Mouse (Mus musculus) kidney, embryonic 14.5 days (tissue): ENCODE measurements at regions not wholly inside any gene's neighbourhood (a gene's known extent, or its start where the extent isn't known, plus 50 kb on each side); places are given as distances from the start of the nearest gene placed in this dataset.

Experiments
- ATAC-seq: fragments of 200-750 bp; cut with Nextera tagmentation; 2 replicates; pipeline ENCODE4 v1.8.0; 2017; ENCODE audit warnings: moderate number of reproducible peaks, mild to moderate bottlenecking, moderate TSS enrichment, moderate library complexity; ENCODE audit not compliant: low FRiP score, low TSS enrichment
- H3K27ac ChIP-seq: fragments of 300-500 bp; sonication (generic); 2 replicates; pipeline ENCODE4 v1.5.1; 2014; ENCODE audit warnings: low read depth, mild to moderate bottlenecking, low read length, moderate library complexity, mixed read lengths
- H3K27me3 ChIP-seq: fragments of 300-500 bp; sonication (generic); 2 replicates; pipeline ENCODE4 v1.6.1; 2014; ENCODE audit warnings: mild to moderate bottlenecking, low read length; ENCODE audit not compliant: control insufficient read depth, insufficient read depth
- H3K36me3 ChIP-seq: fragments of 300-500 bp; sonication (generic); 2 replicates; pipeline ENCODE4 v1.6.1; 2014; ENCODE audit warnings: low read length, mixed read lengths; ENCODE audit not compliant: control insufficient read depth, insufficient read depth
- H3K4me1 ChIP-seq: fragments of 300-500 bp; sonication (generic); 2 replicates; pipeline ENCODE4 v1.6.1; 2014; ENCODE audit warnings: low read length, mixed read lengths; ENCODE audit not compliant: control insufficient read depth, insufficient read depth
- H3K4me2 ChIP-seq: fragments of 300-500 bp; sonication (generic); replicated peaks from 2 replicates; pipeline ENCODE4 v1.6.1; 2014; ENCODE audit warnings: low read depth, mild to moderate bottlenecking, low read length
- H3K4me3 ChIP-seq: fragments of 300-500 bp; sonication (generic); 2 replicates; pipeline ENCODE4 v1.5.1; 2014; ENCODE audit warnings: mild to moderate bottlenecking, low read length
- H3K9ac ChIP-seq: fragments of 300-500 bp; sonication (generic); 2 replicates; pipeline ENCODE4 v1.6.1; 2014; ENCODE audit warnings: low read depth, mild to moderate bottlenecking, low read length, moderate library complexity
- H3K9me3 ChIP-seq: fragments of 300-500 bp; sonication (generic); 2 replicates; pipeline ENCODE4 v1.6.1; 2016; ENCODE audit warnings: low read length; ENCODE audit not compliant: control insufficient read depth
- WGBS: fragments of 180-500 bp; shearing (Covaris S2); extraction: QIAGEN DNeasy Blood & Tissue Kit; methylation state at CpG from one replicate; pipeline ENCODE4 v1.1.7; 2014; 5-methylcytosine and 5-hydroxymethylcytosine counted together

DNA sequence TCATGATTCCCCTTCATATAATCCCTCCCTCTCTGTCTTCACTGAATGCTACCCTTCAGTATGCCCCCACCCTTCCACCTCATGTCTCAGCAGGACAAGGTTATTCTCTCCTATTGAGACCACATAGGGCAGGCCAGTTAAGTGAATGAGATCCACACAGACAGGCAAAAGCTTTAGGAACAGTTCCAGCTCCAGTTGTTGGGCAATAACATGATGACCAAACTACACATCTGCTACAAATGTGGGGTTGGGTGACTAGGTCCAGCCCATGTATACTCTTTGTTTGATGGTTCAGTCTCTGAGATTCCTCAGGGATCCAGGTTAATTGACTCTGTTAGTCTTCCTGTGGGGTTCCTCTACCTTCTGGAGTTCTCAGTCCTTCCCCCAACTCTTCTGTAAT, 269.5 kb upstream of the Col3a1 start:
- H3K4me2 ChIP-seq = no peak overlapping the region
- no peak overlapping the region for H3K4me3 ChIP-seq
- ATAC-seq = no peak
- no peak overlapping the region for H3K27ac ChIP-seq
- no peaks in the 10 kb centered on the region for H3K9me3 ChIP-seq
- H3K9ac ChIP-seq = no peak overlapping the region
- no peaks in the 10 kb centered on the region for H3K27me3 ChIP-seq
- no peaks in the 10 kb centered on the region for H3K4me1 ChIP-seq
- no peaks in the 10 kb centered on the region for H3K36me3 ChIP-seq

DNA sequence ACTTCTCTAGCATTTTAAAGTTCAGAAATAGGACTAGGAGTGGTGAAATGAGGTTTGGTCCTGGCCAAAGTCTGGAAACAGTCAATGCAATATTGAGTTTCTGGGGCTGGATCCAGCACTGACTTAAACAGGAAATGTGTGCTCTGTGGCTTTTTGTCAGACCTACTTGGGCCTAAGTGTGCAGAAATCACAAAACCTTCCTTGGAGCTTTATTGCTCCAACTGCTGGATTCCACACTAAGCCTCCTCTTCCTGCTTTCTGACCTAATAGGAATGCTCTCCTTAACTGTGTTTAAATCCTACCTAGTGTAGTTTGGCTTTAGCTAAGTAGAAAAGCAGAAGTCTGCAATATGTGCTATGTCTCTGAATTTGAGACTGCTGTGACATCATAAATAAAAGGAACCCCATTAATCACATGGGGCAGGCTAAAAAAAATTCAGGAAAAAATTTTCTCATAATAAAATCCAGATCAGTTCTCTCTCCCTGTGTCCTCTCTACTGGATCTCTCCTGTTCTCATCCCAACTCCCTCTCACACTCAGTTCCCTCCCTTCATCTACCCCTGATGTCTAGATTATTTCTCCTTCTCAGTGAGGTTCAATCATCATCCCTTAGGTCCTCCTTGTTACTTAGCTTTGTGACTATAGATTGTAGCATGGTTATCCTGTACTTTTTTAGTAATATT, 268.0 kb upstream of the Col3a1 start:
- no peaks in the 10 kb centered on the region for H3K4me1 ChIP-seq
- H3K4me2 ChIP-seq = no peak overlapping the region
- H3K27ac ChIP-seq = no peak overlapping the region; the same call in 1 of the 2 replicates
- no peaks in the 10 kb centered on the region for H3K9me3 ChIP-seq
- H3K27me3 ChIP-seq = no peaks in the 10 kb centered on the region
- no peak overlapping the region for H3K9ac ChIP-seq
- ATAC-seq = no peak
- no peaks in the 10 kb centered on the region for H3K36me3 ChIP-seq
- H3K4me3 ChIP-seq = no peak overlapping the region

- no peak overlapping the region for H3K27ac ChIP-seq
- WGBS = 76% methylated on average over 10 of the region's 10 CpGs
Observed at GRCm38 (mm10) chr1:45090841-45091535, 220.3 kb upstream of the Col3a1 start.

GRCm38 (mm10) chr1:45100966-45101365, 210.4 kb upstream of the Col3a1 start:
- H3K27me3 ChIP-seq = no peaks in the 10 kb centered on the region
- no peaks in the 10 kb centered on the region for H3K9me3 ChIP-seq
- H3K4me3 ChIP-seq = no peak overlapping the region
- no peak overlapping the region for H3K4me2 ChIP-seq
- peak; percentile 49; the same call in 1 of the 2 replicates for ATAC-seq
- H3K36me3 ChIP-seq = no peaks in the 10 kb centered on the region
- H3K27ac ChIP-seq = no peak overlapping the region
- H3K4me1 ChIP-seq = no peaks in the 10 kb centered on the region
- no peak overlapping the region for H3K9ac ChIP-seq

More at GRCm38 (mm10) chr1:45090841-45091535, 220.3 kb upstream of the Col3a1 start:
- no peaks in the 10 kb centered on the region for H3K36me3 ChIP-seq
- ATAC-seq = peak; percentile 91
- H3K27me3 ChIP-seq = no peaks in the 10 kb centered on the region
- H3K4me2 ChIP-seq = no peak overlapping the region
- H3K4me3 ChIP-seq = no peak overlapping the region
- H3K9me3 ChIP-seq = no peaks in the 10 kb centered on the region
- H3K4me1 ChIP-seq = no peaks in the 10 kb centered on the region
- no peak overlapping the region for H3K9ac ChIP-seq

- Histone ChIP-seq H3K36me3 (no peaks in the 10 kb centered on the region), H3K4me2 (no peak overlapping the region), H3K9ac (no peak overlapping the region), H3K4me1 (no peaks in the 10 kb centered on the region), H3K27ac (no peak overlapping the region), H3K27me3 (no peaks in the 10 kb centered on the region), H3K9me3 (no peaks in the 10 kb centered on the region), H3K4me3 (no peak overlapping the region)
- WGBS = 47% methylated on average over 1 of the region's 1 CpGs
- ATAC-seq = no peak; the same call in 1 of the 2 replicates
Observed at GRCm38 (mm10) chr1:45116409-45117144, 194.8 kb upstream of the Col3a1 start.

DNA sequence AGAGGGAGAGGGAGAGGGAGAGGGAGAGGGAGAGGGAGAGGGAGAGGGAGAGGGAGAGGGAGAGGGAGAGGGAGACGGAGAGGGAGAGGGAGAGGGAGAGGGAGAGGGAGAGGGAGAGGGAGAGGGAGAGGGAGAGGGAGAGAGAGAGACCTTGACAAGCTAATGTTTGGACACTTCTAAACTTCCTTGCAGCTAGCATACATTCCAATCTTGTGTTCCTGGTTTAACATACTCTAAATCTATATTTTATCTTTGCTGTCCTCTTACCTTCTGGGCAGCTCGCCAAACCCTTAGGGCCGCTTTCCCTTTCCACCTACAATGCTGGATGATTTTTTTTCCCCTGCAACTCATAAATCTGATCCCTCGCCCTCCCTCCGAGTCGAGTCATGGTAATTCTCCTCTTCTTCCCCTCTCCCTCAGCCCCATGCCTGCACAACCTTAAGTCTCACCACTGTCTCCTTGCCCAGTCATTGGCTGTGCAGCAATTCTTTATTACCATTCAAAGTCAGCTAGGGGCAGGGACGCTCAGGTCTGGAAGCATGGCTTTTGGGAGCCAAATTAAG, 176.1 kb upstream of the Col3a1 start:
- no peak overlapping the region for H3K4me2 ChIP-seq
- no peak overlapping the region for H3K27ac ChIP-seq
- H3K27me3 ChIP-seq = no peaks in the 10 kb centered on the region
- H3K9me3 ChIP-seq = no peaks in the 10 kb centered on the region
- WGBS = 34% methylated on average over 6 of the region's 7 CpGs
- ATAC-seq = peak; percentile 62
- H3K4me3 ChIP-seq = no peak overlapping the region
- no peaks in the 10 kb centered on the region for H3K4me1 ChIP-seq
- no peaks in the 10 kb centered on the region for H3K36me3 ChIP-seq
- no peak overlapping the region for H3K9ac ChIP-seq

GRCm38 (mm10) chr1:45147019-45147418, 164.3 kb upstream of the Col3a1 start:
- Histone ChIP-seq H3K9me3 (no peaks in the 10 kb centered on the region), H3K36me3 (no peaks in the 10 kb centered on the region), H3K27me3 (no peaks in the 10 kb centered on the region), H3K9ac (no peak overlapping the region), H3K4me1 (no peaks in the 10 kb centered on the region), H3K27ac (no peak overlapping the region), H3K4me2 (no peak overlapping the region), H3K4me3 (no peak overlapping the region)
- ATAC-seq = no peak
- 70% methylated on average over 2 of the region's 2 CpGs for WGBS

- H3K27me3 ChIP-seq = no peaks in the 10 kb centered on the region
- H3K9ac ChIP-seq = no peak overlapping the region
- H3K4me1 ChIP-seq = no peaks in the 10 kb centered on the region
- H3K4me3 ChIP-seq = no peak overlapping the region
- H3K4me2 ChIP-seq = no peak overlapping the region
- H3K36me3 ChIP-seq = no peaks in the 10 kb centered on the region
- ATAC-seq = no peak
- 100% methylated on average over 1 of the region's 1 CpGs for WGBS
- no peak overlapping the region for H3K27ac ChIP-seq
- H3K9me3 ChIP-seq = no peaks in the 10 kb centered on the region
Observed at GRCm38 (mm10) chr1:45181632-45182031, 129.7 kb upstream of the Col3a1 start.

DNA sequence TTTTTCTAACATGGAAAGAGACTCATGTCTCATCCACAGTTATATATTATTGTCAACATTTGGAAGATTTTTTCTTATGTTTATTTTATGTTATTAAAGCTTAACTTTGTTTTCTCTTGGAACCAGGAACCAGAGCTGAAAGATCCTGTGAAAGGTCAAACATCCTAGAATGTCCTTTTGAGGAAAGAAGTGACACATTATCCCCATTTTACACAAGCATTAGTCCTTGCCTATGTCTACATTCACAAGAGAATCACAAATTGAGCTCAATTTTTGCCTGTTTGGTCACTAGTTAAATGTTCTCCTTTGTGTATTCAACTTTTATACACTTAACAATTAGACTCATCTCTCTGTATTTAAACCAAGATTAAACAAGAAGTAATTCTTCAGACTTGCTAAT, 126.0 kb upstream of the Col3a1 start:
- no peak overlapping the region for H3K9ac ChIP-seq
- no peaks in the 10 kb centered on the region for H3K9me3 ChIP-seq
- no peak overlapping the region for H3K27ac ChIP-seq
- no peak overlapping the region for H3K4me3 ChIP-seq
- no peak for ATAC-seq
- H3K27me3 ChIP-seq = no peaks in the 10 kb centered on the region
- no peak overlapping the region for H3K4me2 ChIP-seq
- H3K4me1 ChIP-seq = no peaks in the 10 kb centered on the region
- no peaks in the 10 kb centered on the region for H3K36me3 ChIP-seq
